Mouse (Mus musculus) heart, postnatal 0 days (tissue): ENCODE measurements around the gene Jakmip3.

ENCODE experiments used
- CTCF ChIP-seq: IDR thresholded peaks from 2 replicates; pipeline ENCODE4 v1.5.1; 2016; ENCODE audit warnings: antibody characterized with exemption, control low read depth, low read depth
- EP300 ChIP-seq: IDR thresholded peaks from 2 replicates; pipeline ENCODE4 v1.6.1; 2016; ENCODE audit warnings: antibody characterized with exemption, low read depth

DNA sequence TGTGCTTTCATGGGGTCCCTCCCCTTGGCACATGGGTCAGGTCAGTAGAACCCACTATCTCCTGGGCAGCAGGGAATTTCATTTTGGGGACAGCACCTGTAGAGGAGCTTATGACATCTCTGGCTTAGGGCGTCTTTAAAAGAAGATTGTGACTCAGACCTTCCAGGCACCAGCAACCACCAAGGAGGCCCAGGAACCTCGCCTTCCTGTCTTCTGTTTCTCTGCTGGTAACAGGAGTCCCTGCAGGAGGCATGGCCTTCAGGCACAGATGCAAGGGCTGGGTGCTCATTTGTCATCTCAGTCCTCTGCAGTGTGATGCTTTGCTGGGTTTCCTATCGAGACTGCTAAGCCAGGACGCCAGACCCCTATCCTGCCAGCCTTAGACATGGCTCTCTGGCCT lies 188.5 kb downstream of the Jakmip3 start:
- TF ChIP-seq CTCF (no peak), EP300 (no peak)
